Mouse (Mus musculus): ENCODE data around the gene Tnfrsf18. TPM values are rescaled to one million over a fixed set of nuclear protein-coding genes. Genes with fewer than 3 reads are reported as not detected.

Gene Tnfrsf18
- polyA plus RNA-seq, 1 experiment from 2014 or later, result 1.9 TPM

MicroRNA genes within 50 kb of the gene (microRNA counts, 519-probe panel; counts per million panel counts)
- microRNA mmu-miR-200a (3,424 counts per million, percentile 73 among the panel's probes with 10 or more counts), microRNA mmu-miR-200b (5,573 counts per million, percentile 91 among the panel's probes with 10 or more counts), microRNA mmu-miR-429 (5,504 counts per million, percentile 90 among the panel's probes with 10 or more counts)

Small RNA genes lying within 50 kb of the gene (microRNA-seq; reads per million reads assigned to microRNA genes)
- 558 reads per million, percentile 71 among the genes with 10 or more reads in this experiment for gene Mir200a
- 3,637 reads per million, percentile 86 among the genes with 10 or more reads in this experiment for gene Mir200b
- gene Mir429, result 11,346 reads per million, percentile 96 among the genes with 10 or more reads in this experiment

Other genes with a start within 250 kb of the Tnfrsf18 start
- gene Tmem88b, start 240.3 kb upstream of the Tnfrsf18 start, polyA plus RNA-seq (2016; fragmentation: Nextera tagmentation; extraction: Ambion mirVana), result 0.69 and 1.0 TPM in 2 replicates
- 0.25 TPM in 1 of 2 replicates, not detected in the other for gene Ankrd65, start 235.7 kb upstream of the Tnfrsf18 start, polyA plus RNA-seq (2016; fragmentation: Nextera tagmentation; extraction: Ambion mirVana)
- 214 TPM in 2 replicates for gene Mrpl20, start 223.3 kb upstream of the Tnfrsf18 start, polyA plus RNA-seq (2016; fragmentation: Nextera tagmentation; extraction: Ambion mirVana)
- gene Ccnl2, start 213.7 kb upstream of the Tnfrsf18 start, polyA plus RNA-seq (2016; fragmentation: Nextera tagmentation; extraction: Ambion mirVana), result 243 and 253 TPM in 2 replicates
- 146 and 149 TPM in 2 replicates for gene Aurkaip1, start 194.9 kb upstream of the Tnfrsf18 start, polyA plus RNA-seq (2016; fragmentation: Nextera tagmentation; extraction: Ambion mirVana)
- 50.7 and 52.6 TPM in 2 replicates for gene Mxra8, start 186.5 kb upstream of the Tnfrsf18 start, polyA plus RNA-seq (2016; fragmentation: Nextera tagmentation; extraction: Ambion mirVana)
- 8.3 and 16.9 TPM in 2 replicates for gene Dvl1, start 178.8 kb upstream of the Tnfrsf18 start, polyA plus RNA-seq (2016; fragmentation: Nextera tagmentation; extraction: Ambion mirVana)
- gene Tas1r3, start 162.8 kb upstream of the Tnfrsf18 start, polyA plus RNA-seq (2016; fragmentation: Nextera tagmentation; extraction: Ambion mirVana), result 0.34 and 0.47 TPM in 2 replicates
- 15.9 and 17.1 TPM in 2 replicates for gene Cptp, start 156.7 kb upstream of the Tnfrsf18 start, polyA plus RNA-seq (2016; fragmentation: Nextera tagmentation; extraction: Ambion mirVana)
- gene Ints11, start 156.6 kb upstream of the Tnfrsf18 start, polyA plus RNA-seq (2016; fragmentation: Nextera tagmentation; extraction: Ambion mirVana), result 83.7 and 85.4 TPM in 2 replicates
- 56.0 and 56.6 TPM in 2 replicates for gene Pusl1, start 134.4 kb upstream of the Tnfrsf18 start, polyA plus RNA-seq (2016; fragmentation: Nextera tagmentation; extraction: Ambion mirVana)
- 25.1 and 27.7 TPM in 2 replicates for gene Acap3, start 134.3 kb upstream of the Tnfrsf18 start, polyA plus RNA-seq (2016; fragmentation: Nextera tagmentation; extraction: Ambion mirVana)
- gene Ube2j2, start 82.3 kb upstream of the Tnfrsf18 start, polyA plus RNA-seq (2016; fragmentation: Nextera tagmentation; extraction: Ambion mirVana), result 158 and 160 TPM in 2 replicates
- 31.9 and 35.8 TPM in 2 replicates for gene C1qtnf12, start 63.8 kb upstream of the Tnfrsf18 start, polyA plus RNA-seq (2016; fragmentation: Nextera tagmentation; extraction: Ambion mirVana)
- gene B3galt6, start 33.5 kb upstream of the Tnfrsf18 start, polyA plus RNA-seq (2016; fragmentation: Nextera tagmentation; extraction: Ambion mirVana), result 18.4 and 20.3 TPM in 2 replicates
- 141 and 143 TPM in 2 replicates for gene Sdf4, start 33.3 kb upstream of the Tnfrsf18 start, polyA plus RNA-seq (2016; fragmentation: Nextera tagmentation; extraction: Ambion mirVana)
- gene Tnfrsf4, start 12.3 kb upstream of the Tnfrsf18 start, polyA plus RNA-seq (2016; fragmentation: Nextera tagmentation; extraction: Ambion mirVana), result 0.70 and 1.1 TPM in 2 replicates
- gene Ttll10, start 33.2 kb downstream of the Tnfrsf18 start, polyA plus RNA-seq (2016; fragmentation: Nextera tagmentation; extraction: Ambion mirVana), result 1.0 and 1.5 TPM in 2 replicates
- 54.8 and 55.5 TPM in 2 replicates for gene 9430015G10Rik, start 83.8 kb downstream of the Tnfrsf18 start, polyA plus RNA-seq (2016; fragmentation: Nextera tagmentation; extraction: Ambion mirVana)
- gene Rnf223, start 104.3 kb downstream of the Tnfrsf18 start, polyA plus RNA-seq (2016; fragmentation: Nextera tagmentation; extraction: Ambion mirVana), result 0.43 and 0.61 TPM in 2 replicates
- gene Agrn, start 171.3 kb downstream of the Tnfrsf18 start, polyA plus RNA-seq (2016; fragmentation: Nextera tagmentation; extraction: Ambion mirVana), result 100.0 and 101 TPM in 2 replicates
- 1.1 and 1.3 TPM in 2 replicates for gene Isg15, start 174.7 kb downstream of the Tnfrsf18 start, polyA plus RNA-seq (2016; fragmentation: Nextera tagmentation; extraction: Ambion mirVana)
- gene AW011738, start 177.1 kb downstream of the Tnfrsf18 start, polyA plus RNA-seq (2016; fragmentation: Nextera tagmentation; extraction: Ambion mirVana), result 2.0 and 3.1 TPM in 2 replicates
- gene Perm1, start 189.7 kb downstream of the Tnfrsf18 start, polyA plus RNA-seq (2016; fragmentation: Nextera tagmentation; extraction: Ambion mirVana), result 0.70 and 1.1 TPM in 2 replicates
- 32.5 and 35.7 TPM in 2 replicates for gene Plekhn1, start 208.7 kb downstream of the Tnfrsf18 start, polyA plus RNA-seq (2016; fragmentation: Nextera tagmentation; extraction: Ambion mirVana)
- gene Noc2l, start 209.8 kb downstream of the Tnfrsf18 start, polyA plus RNA-seq (2016; fragmentation: Nextera tagmentation; extraction: Ambion mirVana), result 97.4 and 98.7 TPM in 2 replicates
- 1.1 and 1.3 TPM in 2 replicates for gene Samd11, start 229.5 kb downstream of the Tnfrsf18 start, polyA plus RNA-seq (2016; fragmentation: Nextera tagmentation; extraction: Ambion mirVana)